Mouse (Mus musculus) CD4-positive, CD25-positive, alpha-beta regulatory T cell, adult 4 months (primary cell): Measurements from ENCODE around the gene Entpd6. TPM values are rescaled to one million over a fixed set of nuclear protein-coding genes. Genes with fewer than 3 reads are reported as not detected.

Source experiments
- ATAC-seq: one replicate; pipeline ENCODE4 v1.8.0; 2017
- polyA plus RNA-seq, 2 experiments: library from polyadenylated mRNA; unstranded; fragments of 100-300 nt; shearing (Covaris generic); gene quantifications; one replicate each; pipeline ENCODE4 v1.2.1; 2017

Gene Entpd6
- polyA plus RNA-seq, 2 experiments from 2014 or later = 30.1 to 49.1 TPM

DNA sequence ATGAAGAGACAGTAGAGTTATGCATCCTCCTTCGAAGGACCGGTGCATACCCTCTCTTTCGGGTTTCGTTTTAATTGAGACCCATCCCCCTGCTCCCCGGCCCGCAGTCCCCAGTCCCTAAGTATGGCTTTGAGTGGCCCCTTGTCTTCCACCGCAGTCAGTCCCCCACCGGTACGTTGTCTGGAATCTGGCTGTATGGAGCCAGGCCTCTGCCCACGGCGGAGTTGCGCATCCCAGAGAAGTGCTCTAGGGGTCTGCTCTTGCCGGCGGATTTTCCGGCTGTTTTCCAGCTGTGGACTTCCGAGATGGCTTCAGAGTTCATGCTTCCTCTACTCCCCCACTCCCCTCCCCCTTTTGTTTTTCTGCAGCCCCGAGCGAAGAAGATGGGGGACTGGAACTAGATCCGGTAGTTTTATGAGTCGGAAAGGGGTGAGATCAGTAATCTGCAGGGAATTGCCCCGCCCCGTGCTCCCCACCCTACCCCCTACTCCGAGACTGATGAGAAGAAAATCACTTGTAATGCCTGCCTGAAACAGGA, 38.5 kb downstream of the Entpd6 start:
- ATAC-seq = peak; percentile 21

DNA sequence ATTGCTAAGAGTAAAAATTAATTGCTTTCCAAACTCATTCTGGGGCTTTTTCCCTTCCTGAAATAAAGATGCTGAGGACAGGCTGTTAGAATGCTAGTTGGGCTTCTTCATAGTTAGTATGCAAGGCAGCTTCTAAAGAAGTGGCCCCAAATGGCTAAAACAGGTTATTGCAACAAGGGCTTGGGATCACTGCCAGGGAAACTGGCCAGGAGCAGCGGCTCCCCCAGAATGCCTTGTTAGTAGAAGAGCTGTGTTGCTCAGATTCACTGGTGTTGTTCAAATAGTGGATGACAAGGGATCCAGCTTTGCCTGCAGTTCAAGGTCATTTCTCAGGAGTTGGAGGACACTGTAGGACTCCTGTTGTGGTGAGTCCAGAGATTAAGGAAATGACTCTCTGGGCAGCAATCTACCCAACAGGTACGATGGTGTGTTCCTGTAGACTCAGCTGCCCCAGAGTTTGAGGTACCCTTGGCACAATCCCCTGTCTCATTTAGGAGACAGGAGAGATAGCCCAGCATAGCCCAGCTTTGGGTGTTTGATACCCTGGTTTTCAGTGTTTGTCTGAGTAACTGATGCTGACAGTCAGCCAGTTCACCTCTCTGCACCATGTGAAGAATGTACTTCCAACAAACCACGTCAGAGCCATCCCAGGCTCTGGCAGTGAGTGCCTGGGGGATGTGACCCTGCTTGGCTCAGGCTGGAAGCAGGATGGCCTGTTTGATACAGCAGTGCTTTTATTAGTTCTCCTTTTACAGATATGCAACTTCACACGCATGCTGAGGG, 40.1 kb downstream of the Entpd6 start:
- ATAC-seq = no peak

DNA sequence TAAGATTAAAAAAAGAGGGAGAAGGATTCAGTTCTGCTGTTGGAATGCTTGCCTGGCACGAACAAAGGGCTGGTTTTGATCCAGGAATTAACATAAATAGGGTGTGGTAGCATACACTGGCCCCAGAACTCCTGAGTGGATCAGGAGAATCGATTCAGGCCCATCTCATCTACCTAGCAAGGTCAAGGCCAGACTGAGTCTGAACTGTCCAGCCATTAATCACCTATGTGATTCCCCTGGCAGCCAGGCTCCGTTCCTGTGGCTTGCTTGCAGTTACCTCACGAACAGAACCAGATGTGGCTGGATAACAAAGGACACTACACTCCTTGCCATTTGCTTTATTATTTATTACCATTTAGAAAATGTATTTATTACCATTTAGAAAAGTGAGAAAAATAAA, 44.5 kb downstream of the Entpd6 start:
- ATAC-seq = no peak

DNA sequence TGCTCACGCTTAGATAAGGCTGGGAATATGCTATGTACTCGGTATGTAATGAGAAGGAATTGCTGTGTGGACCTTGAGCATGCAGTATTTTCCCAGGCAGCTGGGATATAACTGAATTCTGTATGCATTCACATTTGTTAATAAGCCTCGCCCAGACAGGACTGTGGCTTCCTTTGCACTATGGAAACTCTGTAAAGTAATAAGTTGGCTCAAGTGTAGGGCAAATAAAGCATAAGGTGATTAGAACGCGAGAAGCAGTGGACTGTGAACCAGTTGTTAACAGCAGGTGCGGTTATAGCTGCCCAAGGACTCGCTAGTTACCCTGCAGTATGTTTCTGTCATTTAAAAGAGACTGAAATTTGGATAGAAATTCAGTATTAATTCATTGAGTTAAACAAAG, 49.2 kb downstream of the Entpd6 start:
- no peak for ATAC-seq

DNA sequence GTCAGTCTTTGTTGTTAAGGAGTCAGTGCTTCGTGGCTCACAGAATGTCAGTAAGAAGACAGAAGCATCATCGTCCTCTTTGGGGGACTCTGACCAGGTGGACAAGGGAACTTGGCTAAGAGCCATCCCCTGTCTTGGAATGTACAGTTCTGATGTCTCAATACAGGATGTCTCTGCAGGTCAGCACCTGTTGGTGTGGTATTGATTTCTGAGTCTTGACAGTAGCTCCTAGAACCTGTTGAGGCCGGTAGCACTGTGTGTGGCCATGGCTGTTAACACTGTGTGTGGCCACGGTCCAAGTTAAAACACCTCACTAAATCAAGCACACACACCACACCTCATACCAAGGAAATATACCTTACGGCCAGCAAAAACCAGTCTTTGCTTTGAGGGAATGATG, 51.8 kb downstream of the Entpd6 start:
- ATAC-seq = no peak

DNA sequence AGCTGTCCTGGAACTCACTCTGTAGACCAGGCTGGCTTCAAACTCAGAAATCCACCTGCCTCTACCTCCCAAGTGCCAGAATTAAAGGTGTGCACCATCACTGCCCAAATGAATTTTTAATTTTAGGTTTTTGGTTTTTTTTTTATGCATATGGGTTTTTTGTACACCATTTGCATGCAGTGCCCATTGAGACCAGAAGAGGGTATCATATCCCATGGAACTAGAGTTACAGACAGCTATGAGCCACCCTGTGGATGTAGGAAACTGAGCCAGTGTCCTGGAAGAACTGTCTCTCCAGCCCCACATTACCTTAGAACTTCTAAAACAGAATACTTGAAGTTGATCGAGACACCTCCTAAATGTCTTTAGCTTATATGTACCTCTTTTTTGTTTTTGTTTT, 54.2 kb downstream of the Entpd6 start:
- peak; percentile 79 for ATAC-seq

DNA sequence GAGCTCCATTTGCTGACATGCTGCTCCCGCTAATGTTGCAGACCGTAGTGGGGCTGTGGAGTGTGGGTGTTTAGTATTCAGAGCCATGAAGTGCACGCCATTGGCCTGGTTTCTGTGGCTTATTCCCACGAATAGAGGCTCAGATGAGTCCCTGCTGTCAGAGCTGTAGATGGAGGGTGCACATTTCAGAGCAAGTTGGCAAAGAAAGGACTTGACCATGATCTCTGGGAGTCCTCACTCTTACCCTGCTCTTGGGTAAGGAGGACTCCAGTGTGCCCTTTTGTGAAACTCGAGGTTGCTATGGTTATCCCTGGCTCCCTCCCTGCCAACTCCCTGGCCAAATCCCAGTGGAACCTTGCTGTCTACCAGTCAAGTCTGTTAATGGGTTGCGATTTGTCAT, 59.5 kb downstream of the Entpd6 start:
- no peak for ATAC-seq

DNA sequence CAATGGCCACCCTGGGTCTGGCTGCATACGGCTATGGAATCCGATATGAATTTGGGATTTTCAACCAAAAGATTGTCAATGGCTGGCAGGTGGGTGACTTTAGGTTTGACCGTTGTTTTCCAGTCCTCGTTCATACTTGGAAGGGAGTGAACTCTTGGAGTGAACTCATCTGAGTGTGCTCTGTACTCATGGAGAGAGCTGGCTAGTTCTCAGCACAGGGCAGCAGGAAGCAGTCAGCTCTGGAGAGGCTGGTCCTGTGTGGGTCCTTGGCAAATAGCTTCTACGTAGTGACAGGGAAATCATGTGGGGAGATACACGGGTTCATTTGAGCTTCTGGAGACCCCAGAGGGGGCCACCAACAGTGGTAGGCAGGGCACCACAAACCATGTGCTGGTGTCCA, 60.0 kb downstream of the Entpd6 start:
- no peak for ATAC-seq

DNA sequence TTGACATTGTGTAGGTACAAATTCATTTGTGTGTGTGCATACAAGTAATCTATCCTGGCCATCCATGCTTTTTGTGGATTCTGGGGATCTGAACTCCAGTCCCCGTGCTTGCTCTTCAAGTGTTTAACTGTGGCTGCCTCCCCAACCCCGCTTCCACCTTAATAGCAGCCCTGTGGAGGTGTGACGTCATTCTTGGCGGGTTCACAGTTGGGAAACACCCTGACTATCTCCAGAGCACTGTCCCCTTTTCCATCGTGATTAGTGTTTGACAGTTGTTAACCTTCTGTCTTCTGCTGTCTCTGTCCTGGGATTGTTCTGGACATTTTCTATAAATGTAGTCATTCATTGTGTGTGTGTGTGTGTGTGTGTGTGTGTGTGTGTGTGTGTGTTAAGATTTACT, 61.8 kb downstream of the Entpd6 start:
- ATAC-seq = no peak

DNA sequence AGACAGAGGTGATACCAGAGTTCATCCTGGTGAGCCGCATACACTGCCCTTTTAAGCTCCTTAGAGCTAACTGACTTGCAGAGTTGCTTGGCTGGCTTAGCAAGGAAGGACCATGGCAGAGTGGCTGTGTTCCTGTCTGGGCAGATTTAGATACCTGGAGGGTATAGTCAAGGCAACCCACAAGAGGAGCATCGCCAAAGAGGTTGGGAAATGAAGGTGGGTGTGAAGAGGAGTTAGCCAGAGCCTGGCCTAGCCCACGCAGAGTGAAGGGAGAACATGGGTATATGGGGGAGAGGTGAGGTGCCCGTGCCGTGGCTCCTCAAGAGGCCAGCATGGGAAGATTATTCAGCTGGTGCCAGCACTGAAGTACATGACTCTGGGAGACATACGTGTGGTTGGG, 64.0 kb downstream of the Entpd6 start:
- no peak for ATAC-seq

DNA sequence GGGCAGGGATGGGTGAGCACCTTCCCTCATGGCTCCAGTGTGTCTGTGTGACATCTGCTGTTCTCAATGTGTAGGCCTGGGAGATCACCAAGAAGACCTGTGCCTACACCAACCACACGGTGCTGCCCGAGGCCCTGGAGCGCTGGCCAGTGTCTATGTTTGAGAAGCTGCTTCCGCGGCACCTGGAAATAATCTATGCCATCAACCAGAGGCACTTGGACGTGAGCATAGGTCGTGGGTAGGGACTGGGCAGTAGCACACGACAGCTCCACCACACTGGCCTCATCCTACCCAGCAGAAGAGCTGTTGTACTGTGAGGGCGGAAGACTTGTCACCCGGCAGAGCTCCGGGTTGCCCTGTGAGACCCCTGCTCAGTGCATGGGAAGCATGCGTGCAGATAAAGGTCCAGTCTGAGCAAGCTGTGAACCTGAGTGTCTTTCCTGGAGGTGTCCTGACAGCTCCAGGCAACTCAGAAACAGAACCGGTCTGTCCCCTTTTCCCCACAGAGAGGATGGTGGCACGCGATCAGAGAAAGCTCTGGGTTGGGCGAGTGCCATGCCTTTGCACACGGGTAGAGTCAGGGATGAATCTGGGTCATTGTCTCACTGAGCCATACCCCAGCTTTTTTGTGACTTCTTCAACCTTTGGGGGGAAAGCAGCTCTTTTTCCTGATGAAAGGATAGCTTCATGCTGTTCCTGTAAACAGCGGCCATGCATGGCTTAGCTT, 68.0 kb downstream of the Entpd6 start:
- ATAC-seq = no peak

DNA sequence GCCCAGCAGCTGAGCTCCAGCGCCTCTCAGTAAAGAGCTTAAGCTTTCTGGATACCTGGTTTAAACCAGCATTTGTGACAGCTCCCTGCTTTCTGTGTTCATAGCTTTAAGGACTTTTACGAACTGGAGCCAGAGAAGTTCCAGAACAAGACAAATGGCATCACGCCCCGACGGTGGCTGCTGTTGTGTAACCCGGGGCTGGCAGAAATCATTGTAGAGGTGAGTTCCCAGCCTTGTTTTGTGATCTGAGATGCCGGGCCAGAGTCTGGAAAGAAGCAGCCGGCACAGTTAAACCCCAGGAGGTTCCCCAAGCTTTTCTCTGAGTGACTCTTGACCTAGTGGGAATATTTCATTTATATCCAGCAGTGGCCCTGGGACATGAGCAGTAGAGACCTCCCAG, 69.9 kb downstream of the Entpd6 start:
- ATAC-seq = no peak

DNA sequence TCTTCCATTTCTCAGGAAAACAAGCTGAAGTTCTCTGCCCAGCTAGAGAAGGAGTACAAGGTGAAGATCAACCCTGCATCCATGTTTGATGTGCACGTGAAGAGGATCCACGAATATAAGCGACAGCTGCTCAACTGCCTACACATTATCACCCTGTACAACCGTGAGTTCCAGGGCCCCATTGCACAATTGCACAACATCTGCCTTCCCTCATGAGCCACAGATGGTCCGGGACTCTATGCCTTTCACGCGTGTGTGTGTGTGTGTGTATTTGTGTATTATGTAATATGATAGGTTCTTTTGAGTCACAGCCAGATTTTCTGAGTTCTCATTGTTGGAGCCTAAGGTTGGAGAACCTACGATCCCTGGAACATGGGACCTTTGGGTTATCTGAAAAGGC, 71.9 kb downstream of the Entpd6 start:
- no peak for ATAC-seq

Other genes with a start within 250 kb of the Entpd6 start
- 100 to 1,000 TPM; 234 to 255 TPM for gene Cst7, start 178.6 kb upstream of the Entpd6 start, polyA plus RNA-seq
- 10 to 100 TPM; 13.0 to 16.6 TPM for gene Apmap, start 140.5 kb upstream of the Entpd6 start, polyA plus RNA-seq
- 10 to 100 TPM; 13.8 to 21.7 TPM for gene Acss1, start 80.5 kb upstream of the Entpd6 start, polyA plus RNA-seq
- not detected for gene Vsx1, start 59.7 kb upstream of the Entpd6 start, polyA plus RNA-seq
- gene Pygb, start 37.7 kb downstream of the Entpd6 start, polyA plus RNA-seq = 10 to 100 TPM; 34.4 to 85.4 TPM
- gene Abhd12, start 155.7 kb downstream of the Entpd6 start, polyA plus RNA-seq = 10 to 100 TPM; 11.2 to 14.5 TPM
- gene Gins1, start 156.4 kb downstream of the Entpd6 start, polyA plus RNA-seq = 1 to 10 TPM; 5.5 to 6.9 TPM